Mouse (Mus musculus) C2C12 (cell line): ENCODE results near the gene Parp6.

Experiments used
- CTCF ChIP-seq: IDR thresholded peaks from one replicate; pipeline ENCODE4 v1.5.1; 2011; ENCODE audit not compliant: control insufficient read depth, insufficient read depth, insufficient read length
- MAX ChIP-seq: IDR thresholded peaks from one replicate; pipeline ENCODE4 v1.6.1; 2011; ENCODE audit warnings: mild to moderate bottlenecking, control low read depth

- TF ChIP-seq CTCF = no peak
- no peak for TF ChIP-seq MAX
These were observed 6.1 kb upstream of the Parp6 start for GRCm38 (mm10) chr9:59610950-59611349.
